Mouse (Mus musculus): Measurements from ENCODE around the gene Spcs2. TPM values are rescaled to one million over a fixed set of nuclear protein-coding genes. Genes with fewer than 3 reads are reported as not detected.
"Not testable (repeated sequence)": the region's sequence is repeated elsewhere in the genome, so short reads cannot be mapped to it uniquely, and the experiment has no call there.

Spcs2 gene
- total RNA-seq, 2 experiments from 2014 or later: 150 to 191 TPM

DNA sequence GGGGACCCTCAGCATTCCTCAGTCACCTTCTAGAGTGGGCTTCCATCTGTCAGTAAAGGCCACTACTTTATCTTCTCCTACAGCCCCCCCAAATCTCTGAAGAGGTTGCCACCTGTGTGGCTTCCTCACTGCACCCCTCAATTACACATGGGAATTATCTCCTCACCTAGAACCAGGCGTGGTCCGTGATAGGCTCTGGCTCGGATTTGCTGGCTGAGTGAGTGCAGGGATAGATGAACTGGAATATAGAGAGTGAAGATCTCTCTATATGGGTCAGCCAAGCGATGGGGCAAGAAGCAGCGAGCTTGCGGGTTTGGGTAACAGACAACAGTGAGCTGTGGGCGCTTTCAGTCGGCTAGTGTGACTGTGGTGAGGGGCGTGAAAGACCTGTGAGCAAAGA lies 37.8 kb downstream of the Spcs2 start:
- no peak for DNase-seq (ENCODE audit: low spot score in 2 of 2)

DNA sequence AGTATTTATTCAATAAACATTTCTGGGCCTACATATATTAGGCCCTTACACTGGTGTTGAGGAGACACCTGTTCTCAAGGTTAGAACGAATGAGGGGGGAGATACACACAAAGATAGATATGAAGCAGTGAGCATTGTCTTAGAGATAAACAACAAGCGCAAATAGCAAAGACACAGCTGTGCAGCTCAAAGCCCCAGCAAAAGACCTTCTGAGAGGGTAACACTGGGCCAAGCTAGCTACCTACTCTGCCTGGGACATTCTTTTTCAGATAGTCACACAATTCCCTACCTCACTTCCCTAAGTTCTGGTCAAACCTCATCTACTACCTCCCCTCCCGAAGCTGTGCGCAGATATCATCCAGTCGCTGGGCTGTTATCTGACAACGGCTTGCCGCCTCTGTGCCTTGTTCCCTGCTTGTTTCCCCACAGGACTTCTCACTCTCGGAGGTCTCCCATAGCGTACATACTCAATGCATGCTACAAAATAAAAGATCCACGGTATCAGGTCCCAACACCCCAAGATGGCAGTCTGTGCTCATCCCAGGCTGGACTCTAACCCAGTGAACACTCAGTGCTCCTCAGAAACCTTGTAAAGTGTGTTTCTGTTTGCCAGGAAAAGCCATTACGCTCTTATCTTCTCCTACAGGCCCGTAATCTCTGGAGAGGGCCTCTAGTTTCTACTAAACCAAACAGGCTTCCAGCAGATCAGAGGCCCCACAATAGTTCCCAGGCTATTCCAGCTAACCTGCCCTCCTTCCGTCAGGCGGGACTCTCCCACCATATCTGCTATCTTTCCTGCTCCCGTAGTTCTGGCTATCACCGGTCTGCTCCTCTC lies 38.4 kb downstream of the Spcs2 start:
- no peak for DNase-seq (ENCODE audit: low spot score in 2 of 2)

DNA sequence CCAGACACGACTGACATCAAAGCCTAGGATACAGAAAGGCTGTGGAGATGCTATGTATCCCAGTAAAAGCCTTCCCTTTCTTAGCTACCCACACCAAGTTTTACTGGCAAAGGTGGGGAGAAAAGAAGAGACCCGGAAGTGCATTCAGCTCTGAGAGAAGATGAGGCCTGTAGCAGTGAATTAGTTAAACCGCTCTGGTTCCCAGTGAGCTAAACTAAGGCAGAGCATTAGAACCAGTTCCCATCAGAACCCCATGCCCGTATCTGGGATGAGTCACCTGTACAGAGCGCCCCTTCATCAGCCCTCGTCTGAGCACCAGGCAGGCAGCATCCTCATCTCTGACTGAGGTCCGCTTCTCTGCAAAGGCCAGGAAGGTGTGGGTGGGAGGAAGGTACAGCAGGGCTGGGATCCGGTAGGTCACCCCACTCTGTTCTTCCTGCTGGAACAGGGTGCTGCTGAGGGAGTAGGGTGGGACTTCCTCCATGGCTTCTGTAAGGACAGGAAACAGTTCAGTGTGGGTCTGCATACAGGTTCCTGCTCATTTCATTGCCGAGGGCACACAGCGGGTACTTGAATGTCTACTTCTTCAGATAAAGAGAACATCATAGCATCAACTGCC lies 40.1 kb downstream of the Spcs2 start:
- DNase-seq (ENCODE audit: low spot score in 2 of 2): no peak

DNA sequence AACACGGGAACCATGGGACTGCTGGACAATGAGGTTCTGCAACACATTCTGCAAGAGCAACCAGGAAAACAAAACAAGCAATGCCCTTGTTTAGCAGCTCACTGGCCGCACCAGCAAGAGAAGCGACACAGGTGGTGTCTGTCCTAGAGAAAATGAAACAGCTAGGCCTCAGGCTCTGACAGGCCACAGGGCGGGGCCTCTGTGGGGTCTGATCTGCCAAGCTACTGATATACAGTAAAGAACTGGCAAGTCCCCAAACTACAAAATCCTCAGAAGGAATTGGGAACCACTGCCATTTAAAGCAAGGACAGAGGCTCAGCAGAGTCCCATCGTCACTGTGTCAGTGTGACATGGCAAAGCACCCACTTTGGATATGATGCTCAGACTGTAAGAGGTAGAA lies 40.8 kb downstream of the Spcs2 start:
- DNase-seq (ENCODE audit: low spot score in 2 of 2): no peak

DNA sequence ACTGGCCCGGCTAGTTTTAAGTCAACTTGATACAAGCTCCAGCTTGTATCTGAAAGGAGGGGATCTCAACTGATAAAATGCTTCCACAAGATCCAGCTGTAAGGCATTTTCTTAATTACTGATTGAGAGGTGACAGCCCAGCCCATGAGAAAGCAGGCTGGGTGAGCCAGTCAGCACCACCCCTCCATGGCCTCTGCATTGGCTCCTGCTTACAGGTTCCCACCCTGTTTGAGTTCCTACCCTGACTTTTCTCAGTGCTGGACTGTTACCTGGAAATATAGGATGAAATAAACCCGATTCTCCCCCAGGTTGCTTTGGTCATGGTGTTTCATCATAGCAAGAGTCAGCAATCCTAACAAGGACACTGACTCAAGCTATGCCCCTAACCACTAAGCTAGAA lies 41.3 kb downstream of the Spcs2 start:
- DNase-seq (ENCODE audit: low spot score in 2 of 2): no peak

DNA sequence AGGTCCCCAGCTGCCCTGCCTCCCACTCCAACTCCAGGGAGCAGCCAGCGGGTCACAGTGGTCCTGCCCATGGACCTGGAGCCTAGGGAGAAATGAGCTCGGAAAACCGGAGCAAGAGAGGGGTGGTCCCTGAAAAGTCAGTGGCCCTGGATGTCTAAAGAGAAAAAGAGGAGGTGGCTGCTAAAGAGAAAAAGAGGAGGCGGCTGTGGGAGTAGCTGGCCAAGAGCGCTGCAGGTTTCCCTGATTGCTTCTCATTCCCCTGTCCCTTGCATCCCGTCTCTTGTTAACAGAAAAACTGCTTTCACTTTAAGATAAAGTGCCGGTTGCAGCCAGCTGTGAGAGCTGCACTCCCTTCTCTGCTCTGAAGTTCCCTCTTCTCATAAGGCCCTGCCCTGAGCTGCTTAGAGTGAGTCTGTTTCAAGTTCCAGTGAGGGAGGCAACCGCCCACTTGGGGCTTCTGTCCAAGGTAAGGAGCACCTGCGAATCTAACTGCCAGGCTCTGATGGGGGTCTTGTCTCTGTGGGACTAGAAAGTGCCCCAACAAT lies 45.0 kb downstream of the Spcs2 start:
- not testable (repeated sequence) for DNase-seq (ENCODE audit: low spot score in 2 of 2)

DNA sequence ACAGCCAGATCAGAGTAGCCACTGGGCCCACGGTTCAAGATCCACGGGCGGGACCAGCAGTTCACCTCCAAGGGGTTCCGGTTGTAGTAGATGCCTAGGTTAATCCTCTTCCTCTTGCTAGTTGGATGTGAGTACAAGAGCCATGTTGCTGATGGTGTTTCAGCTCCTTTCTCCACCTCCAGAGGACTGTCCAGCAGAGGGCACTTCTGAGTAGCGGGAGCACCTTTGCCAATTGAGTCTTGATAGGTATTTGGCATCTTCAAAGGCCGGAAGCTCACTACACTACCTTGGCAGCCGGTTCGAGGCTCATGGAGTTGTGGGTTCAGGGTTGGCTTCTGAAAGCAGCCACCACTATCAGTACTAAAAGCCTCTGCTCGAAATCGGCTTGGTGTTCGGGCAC lies 49.9 kb downstream of the Spcs2 start:
- DNase-seq (ENCODE audit: low spot score in 2 of 2): peak; percentile 47 to 50

DNA sequence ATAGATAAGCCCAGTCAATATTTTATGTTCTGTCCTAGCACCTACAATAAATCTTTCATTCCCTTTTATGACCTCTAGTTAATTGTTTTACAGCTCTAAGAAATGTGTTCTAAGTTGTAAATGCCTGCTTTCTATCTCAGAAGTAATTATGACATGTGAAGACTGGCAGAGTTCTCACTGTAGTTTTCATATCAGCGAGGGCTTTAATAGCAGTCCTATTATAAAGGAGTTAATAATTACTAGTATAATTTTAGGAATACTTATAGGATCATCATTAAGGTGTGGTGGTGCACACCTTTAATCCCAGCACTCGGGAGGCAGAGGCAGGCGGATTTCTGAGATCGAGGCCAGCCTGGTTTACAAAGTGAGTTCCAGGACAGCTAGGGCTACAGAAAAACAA lies 51.6 kb downstream of the Spcs2 start:
- DNase-seq (ENCODE audit: low spot score in 2 of 2): no peak

DNA sequence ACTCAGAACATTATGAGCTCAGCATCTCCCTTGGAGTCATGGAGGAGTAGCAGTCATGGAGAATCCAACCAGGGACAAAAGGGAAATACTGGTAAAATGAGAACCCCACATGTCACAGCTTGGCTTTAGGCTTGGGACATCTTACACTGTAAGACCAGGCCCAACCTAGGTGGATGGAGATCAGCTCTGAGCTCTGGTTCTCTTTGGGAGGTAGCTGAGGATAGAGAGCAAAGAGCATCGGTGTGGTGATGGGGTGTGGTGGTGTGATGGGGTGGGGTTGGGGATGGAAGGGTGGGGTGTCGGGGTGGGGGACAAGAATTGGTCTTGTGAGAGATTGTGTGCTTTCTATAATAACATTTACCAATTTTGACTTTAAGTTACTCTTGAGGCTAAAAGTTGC lies 52.4 kb downstream of the Spcs2 start:
- no peak for DNase-seq (ENCODE audit: low spot score in 2 of 2)

DNA sequence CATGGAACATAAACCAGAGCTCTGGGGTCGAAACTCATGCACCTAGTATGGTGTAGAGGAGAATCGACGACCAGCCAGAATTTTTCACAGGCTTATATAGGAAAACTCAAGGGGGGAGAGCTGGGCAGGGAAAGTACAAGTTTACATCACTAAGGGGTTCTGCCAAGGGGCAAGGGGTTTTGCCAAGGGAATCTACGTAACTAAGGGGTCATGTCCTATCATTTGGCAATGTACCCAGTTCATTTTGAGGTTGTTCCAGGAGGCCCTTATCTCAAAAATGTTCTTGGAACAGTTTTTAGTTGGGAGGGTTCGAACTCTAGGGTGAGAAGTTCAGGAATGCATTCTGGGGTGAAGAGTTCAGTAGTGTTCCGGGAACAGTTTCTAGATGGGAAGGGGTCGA lies 56.2 kb downstream of the Spcs2 start:
- not testable (repeated sequence) for DNase-seq (ENCODE audit: low spot score in 2 of 2)

DNA sequence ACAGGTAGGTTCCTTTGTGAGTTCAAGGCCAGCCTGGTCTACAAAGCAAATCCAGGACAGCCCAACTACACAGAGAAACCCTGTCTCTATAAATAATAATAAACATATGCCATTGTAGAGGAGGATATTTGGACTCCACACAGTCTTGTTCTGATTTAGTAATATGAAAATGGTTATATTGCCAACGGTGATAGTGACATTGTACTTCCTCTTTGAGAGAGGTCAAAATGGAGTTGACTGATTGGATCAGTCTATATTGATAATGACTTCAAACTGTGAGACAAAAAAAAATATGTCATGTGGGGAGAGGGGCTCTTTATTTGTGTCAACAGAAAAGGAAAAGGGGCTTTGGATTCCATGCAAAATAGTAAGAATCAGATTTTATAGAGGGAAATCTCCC lies 57.9 kb downstream of the Spcs2 start:
- DNase-seq (ENCODE audit: low spot score in 2 of 2): no peak

DNA sequence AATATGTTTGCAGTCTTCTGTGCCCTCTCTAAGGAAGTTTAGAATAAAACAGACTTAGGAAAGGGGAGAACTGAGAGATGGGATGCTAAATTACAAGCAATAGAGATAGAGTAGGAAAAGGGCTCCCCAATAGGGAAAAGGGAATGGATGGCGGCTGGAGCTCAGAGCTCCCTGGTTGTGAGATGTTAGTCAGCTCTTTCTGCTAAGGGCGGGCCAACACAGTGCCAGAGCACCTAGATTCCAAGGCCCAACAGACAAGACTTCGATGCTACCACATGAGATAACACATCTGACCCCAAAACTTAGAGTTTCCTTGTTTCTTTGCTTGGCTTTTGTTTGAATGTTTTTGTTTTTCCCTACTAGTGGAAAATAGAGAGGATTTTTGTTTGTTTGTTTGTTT lies 59.2 kb downstream of the Spcs2 start:
- not testable (repeated sequence) for DNase-seq (ENCODE audit: low spot score in 2 of 2)

DNA sequence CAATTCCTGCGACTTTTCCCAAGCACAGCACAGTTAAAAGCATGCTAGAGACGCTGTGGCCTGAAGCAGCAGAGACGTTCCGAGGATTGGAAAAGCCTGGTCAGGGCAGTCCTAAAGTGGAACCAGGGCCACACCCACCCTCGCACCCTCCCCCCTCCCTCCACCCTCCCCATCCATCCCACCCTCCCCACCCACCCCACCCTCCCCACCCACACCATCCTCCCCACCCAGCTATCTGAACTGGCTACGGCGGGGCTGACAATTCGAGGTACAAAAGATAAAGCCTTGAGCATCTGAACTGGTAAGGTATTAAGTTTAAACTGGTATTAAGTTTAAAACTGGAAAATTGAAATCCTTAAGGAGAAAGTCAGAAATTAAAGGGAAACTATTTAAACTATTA lies 59.7 kb downstream of the Spcs2 start:
- no peak for DNase-seq (ENCODE audit: low spot score in 2 of 2)

DNA sequence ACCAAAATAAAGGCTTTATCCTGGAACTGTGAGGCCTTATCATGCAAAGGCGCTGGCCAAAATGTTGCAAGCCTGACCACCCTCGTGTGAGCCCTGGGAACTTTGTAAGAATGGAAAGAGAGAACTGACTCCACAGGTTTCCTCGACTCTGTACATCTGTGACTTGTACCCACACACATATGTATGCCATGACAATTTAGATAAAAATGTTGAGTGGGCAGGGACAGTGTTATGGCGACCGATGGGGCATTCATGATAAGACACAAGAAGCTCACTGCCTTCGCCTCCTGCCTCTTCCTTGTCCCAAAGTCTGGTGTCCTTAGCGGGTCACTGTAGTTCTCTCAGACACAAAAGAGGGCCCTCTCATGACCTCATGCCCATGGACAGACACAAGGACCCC lies 64.1 kb downstream of the Spcs2 start:
- DNase-seq (ENCODE audit: low spot score in 2 of 2): no peak

DNA sequence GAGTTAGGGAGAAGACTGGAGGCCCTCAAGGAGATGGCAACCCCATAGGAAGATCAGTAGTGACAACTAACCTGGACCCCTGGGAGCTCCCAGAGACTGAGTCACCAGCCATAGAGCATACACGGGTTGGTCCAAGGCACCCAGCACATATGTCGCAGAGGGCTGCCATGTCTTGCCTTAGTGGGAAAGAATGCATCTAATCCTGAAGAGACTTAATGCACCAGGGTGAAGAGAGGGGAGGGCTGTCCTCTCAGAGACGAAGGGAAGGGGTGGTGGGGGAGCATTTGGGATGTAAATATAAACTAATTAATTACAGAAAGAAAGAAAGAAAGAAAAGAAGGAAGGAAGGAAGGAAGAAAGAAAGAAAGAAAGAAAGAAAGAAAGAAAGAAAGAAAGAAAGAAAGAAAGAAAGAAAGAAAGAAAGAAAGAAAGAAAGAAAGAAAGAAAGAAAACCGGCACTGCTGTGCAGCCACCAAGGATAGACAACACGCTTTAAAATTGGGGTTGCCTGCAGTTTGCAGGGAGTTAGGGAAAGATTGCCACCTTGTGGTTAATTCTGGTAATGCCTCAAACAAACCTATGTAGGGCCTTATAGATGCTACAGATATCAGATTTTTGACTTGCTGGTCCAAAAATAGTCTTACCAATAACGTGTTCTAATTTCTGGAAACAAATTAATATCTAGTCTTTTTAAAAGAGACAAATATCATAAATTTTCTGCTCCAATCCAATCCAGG lies 65.2 kb downstream of the Spcs2 start:
- peak; percentile 49 to 66 for DNase-seq (ENCODE audit: low spot score in 2 of 2)

DNA sequence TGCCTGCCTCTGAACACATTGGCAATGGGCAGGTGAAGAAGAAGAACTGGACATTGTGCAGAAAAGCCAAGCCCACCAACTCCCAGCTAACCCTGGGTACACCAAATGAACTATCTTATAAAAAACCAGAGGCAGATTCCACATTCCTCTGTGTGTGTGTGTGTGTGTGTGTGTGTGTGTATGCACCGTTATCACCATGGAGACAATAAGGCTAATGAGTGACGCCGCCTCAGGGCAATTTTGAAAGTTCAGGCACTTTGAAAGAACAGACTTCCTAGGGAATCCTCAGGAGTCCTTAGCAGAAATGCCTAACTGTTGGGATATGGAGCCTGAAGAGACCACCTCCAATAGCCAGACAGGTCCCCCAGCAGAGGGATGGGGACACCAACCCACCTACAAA lies 66.0 kb downstream of the Spcs2 start:
- no peak for DNase-seq (ENCODE audit: low spot score in 2 of 2)

DNA sequence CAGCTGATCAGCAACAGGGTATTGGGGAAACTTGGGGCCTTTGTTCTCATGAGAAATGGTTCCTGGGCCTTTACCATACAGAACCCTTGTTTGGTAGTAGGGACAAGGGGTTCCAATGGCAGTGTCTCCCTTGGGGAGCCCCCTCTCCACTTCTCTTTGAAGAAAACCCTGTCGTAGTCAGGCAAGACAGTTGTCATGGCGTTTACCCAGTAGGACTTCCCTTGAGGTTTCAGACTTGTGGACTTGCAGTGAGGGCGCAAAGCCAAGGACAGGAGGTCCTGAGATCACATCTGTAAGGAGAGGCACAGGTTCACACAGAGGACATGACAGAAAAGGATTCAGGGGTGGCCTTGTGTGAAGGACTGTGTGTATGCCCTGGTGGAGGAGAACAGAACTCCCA lies 66.8 kb downstream of the Spcs2 start:
- no peak for DNase-seq (ENCODE audit: low spot score in 2 of 2)

DNA sequence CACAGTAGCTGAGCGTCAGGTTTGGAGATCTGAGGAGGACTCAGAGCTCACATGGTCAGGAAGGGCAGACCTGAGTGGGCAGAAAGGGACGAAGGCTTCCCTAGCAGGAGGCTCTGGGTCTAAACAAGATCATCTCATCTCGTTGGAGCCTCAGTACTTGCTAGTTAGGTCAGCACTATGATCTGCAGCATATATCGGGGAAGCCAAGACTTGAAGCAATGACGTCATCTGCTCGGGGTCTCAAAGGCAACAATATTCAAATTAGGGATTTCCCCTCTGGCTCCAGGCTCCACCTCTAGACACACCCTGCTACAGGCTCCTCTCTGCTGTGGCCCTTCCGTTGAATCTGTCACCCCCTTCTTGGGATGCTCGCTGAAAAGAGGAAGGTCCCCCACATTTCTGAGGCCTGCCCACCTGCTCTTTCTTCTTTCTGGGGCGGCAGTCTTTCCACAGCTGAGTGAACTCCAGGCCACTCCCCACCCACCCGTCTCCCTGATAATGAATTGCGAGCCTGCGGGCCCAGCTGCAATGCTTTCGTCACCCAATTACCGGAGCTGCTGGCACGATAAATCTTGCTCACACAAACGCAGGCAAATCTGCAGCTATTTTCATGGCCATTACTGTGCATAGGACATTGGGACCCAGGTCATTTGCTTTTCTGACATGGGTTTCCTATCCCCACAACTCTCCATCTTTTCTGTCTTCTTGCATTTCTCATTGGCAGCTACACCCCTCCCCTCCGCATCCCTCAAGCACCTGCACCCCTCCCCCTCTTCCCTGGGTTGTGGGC lies 67.9 kb downstream of the Spcs2 start:
- no peak for DNase-seq (ENCODE audit: low spot score in 2 of 2)

DNA sequence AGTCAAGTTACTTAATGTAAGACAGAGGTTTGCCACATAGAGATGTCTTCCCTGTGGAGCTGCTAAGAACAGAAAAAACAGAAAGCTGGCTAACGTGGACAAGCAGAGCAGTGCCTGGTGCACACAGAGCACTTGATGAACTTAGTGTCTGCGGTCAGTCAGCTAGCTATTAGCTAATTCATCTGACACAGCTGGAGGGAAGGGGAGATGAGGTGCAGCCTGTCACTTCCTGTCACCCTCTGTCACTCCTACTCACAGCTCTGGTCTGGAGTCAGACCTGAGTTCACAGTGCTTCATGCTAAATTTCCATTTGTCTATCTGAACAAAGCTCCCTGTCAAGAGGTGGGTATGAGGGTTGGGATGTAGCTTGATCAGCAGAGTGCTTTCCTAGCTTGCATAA lies 69.2 kb downstream of the Spcs2 start:
- DNase-seq (ENCODE audit: low spot score in 2 of 2): no peak

DNA sequence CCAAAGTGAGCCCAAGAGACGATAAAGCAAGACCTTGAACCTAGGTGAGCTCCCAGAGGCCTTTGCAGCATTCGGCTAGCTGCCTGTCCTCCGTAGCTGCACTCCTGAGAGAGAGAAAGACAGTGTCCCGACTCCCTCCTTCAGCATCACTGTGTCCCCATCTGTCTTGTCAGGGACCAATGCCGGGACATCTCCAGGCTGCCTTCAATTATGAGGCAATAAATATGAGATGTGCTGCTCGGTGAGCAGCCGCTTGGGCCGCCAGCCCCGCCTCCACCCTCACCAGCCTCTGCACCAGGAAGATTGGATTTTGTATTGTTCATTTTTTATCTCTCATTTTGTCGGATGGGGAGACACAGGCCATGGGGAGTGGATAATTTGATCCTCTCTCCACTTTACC lies 72.4 kb downstream of the Spcs2 start:
- DNase-seq (ENCODE audit: low spot score in 2 of 2): no peak

DNA sequence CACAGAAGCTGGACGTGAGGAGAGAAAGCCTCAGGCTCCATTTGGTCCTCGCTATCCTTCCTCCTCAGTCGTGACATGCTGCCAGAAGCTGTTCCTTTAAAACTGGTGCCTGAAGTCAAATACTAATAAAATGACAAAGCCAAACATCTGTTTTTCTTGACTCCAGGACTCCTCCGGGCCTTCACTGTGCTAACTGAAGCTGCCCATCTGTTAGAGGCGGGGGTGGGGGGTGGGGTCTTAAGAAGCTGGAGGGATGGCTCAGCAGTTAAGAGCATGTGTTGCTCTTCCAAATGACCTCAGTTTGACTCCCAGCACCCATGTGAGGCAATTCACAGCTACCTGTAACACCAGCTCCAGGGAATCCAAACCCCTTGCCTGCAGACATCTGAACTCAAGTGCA lies 74.7 kb downstream of the Spcs2 start:
- DNase-seq (ENCODE audit: low spot score in 2 of 2): no peak
